Mouse (Mus musculus) heart, adult 2 months (tissue): Measurements from ENCODE around the gene Stat1. TPM values are rescaled to one million over a fixed set of nuclear protein-coding genes. Genes with fewer than 3 reads are reported as not detected.

Experiments
- DNase-seq, 2 experiments: peaks; one replicate each; pipeline ENCODE4 v3.0.0; 2021
- H3K27ac ChIP-seq: fragments of 200-600 bp; 2 replicates; pipeline ENCODE4 v1.8.1; 2022
- H3K27me3 ChIP-seq: fragments of 200-500 bp; 2 replicates; pipeline ENCODE4 v1.6.1; 2012; ENCODE audit warnings: mild to moderate bottlenecking, low read length, inconsistent platforms, mixed read lengths; ENCODE audit not compliant: control insufficient read depth, insufficient read depth
- H3K36me3 ChIP-seq: fragments of 200-500 bp; 2 replicates; pipeline ENCODE4 v1.6.1; 2012; ENCODE audit warnings: low read length, inconsistent platforms; ENCODE audit not compliant: control insufficient read depth, insufficient read depth
- H3K4me1 ChIP-seq: fragments of 200-500 bp; 2 replicates; pipeline ENCODE4 v1.6.1; 2011; ENCODE audit warnings: low read length; ENCODE audit not compliant: control insufficient read depth, insufficient read depth
- H3K4me3 ChIP-seq: fragments of 200-600 bp; 2 replicates; pipeline ENCODE4 v1.8.1; 2022
- H3K79me2 ChIP-seq: fragments of 200-500 bp; replicated peaks from 2 replicates; pipeline ENCODE4 v1.6.1; 2012; ENCODE audit warnings: mild to moderate bottlenecking, inconsistent platforms, low read length, moderate library complexity, mixed read lengths; ENCODE audit not compliant: control insufficient read depth, insufficient read depth
- H3K9ac ChIP-seq: fragments of 200-500 bp; 2 replicates; pipeline ENCODE4 v1.6.1; 2012; ENCODE audit warnings: low read depth, mild to moderate bottlenecking, control low read depth, inconsistent platforms, low read length, mixed read lengths
- CTCF ChIP-seq: fragments of 200-600 bp; IDR thresholded peaks from 2 replicates; pipeline ENCODE4 v1.8.1; 2022; ENCODE audit warnings: antibody characterized with exemption, mild to moderate bottlenecking, moderate library complexity
- EP300 ChIP-seq: fragments of 200-500 bp; IDR thresholded peaks from 2 replicates; pipeline ENCODE4 v1.6.1; 2011; ENCODE audit warnings: low read depth, low read length, control low read depth; ENCODE audit not compliant: insufficient read depth
- POLR2A ChIP-seq: fragments of 200-500 bp; IDR thresholded peaks from 2 replicates; pipeline ENCODE4 v1.6.1; 2011; ENCODE audit warnings: mild to moderate bottlenecking, low read depth, low read length, control low read depth; ENCODE audit not compliant: insufficient read depth
- WGBS: fragments of 180-500 bp; shearing (Covaris S2); methylation state at CpG from one replicate; pipeline ENCODE4 v1.1.7; 2018; 5-methylcytosine and 5-hydroxymethylcytosine counted together
- intact Hi-C: fragments of 180-260 bp; cut with DNase I; formaldehyde crosslinking; loops from one replicate; pipeline ENCODE4 v1.15.1; 2025
- polyA plus RNA-seq: library from polyadenylated mRNA; depleted of rRNA; stranded (reverse); fragments of >200 nt; gene quantifications from 2 replicates; pipeline ENCODE4 v1.2.3, GENCODE M21; 2012
- total RNA-seq, 2 experiments: library from RNA; stranded (reverse); gene quantifications; 2 replicates each; pipeline ENCODE4 v1.2.3; 2021

Gene Stat1
- total and polyA plus RNA-seq, 3 experiments: 24.1 to 30.6 (median 27.7) TPM

DNA sequence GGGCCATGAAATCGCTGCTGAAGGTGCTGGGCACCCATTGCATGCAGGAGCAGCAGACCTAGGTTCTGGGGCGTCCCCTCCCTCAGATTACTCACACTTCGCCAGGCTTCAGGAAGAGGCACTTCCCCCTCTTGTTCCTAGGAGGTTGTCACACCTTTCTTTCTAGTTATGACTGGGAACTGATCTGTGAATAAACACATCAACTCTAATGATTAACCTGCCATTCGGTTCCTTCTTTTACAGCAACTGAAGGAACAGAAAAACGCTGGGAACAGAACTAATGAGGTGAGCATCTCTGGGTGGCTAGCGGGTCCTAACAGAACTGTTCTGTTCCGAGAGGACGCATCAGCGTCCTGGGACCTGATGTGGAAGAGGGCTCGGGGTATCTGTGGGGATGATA is 25.7 kb downstream of the Stat1 start:
- H3K4me1 ChIP-seq: peaks cover 2% of the 10 kb centered on the region
- no peak overlapping the region for H3K9ac ChIP-seq
- no peak for TF ChIP-seq POLR2A
- TF ChIP-seq EP300: no peak
- TF ChIP-seq CTCF: no peak
- intact Hi-C loops: loop anchor here (10.0 kb wide), 1 partner anchor 490 kb away; the partner anchor contains the start of gene Nemp2
- no peak for DNase-seq
- 85% methylated on average over 10 of the region's 10 CpGs for WGBS
- H3K27me3 ChIP-seq: no peaks in the 10 kb centered on the region
- H3K4me3 ChIP-seq: no peak overlapping the region
- H3K27ac ChIP-seq: no peak overlapping the region
- H3K36me3 ChIP-seq: peaks cover 4% of the 10 kb centered on the region
- no peaks in the 10 kb centered on the region for H3K79me2 ChIP-seq

DNA sequence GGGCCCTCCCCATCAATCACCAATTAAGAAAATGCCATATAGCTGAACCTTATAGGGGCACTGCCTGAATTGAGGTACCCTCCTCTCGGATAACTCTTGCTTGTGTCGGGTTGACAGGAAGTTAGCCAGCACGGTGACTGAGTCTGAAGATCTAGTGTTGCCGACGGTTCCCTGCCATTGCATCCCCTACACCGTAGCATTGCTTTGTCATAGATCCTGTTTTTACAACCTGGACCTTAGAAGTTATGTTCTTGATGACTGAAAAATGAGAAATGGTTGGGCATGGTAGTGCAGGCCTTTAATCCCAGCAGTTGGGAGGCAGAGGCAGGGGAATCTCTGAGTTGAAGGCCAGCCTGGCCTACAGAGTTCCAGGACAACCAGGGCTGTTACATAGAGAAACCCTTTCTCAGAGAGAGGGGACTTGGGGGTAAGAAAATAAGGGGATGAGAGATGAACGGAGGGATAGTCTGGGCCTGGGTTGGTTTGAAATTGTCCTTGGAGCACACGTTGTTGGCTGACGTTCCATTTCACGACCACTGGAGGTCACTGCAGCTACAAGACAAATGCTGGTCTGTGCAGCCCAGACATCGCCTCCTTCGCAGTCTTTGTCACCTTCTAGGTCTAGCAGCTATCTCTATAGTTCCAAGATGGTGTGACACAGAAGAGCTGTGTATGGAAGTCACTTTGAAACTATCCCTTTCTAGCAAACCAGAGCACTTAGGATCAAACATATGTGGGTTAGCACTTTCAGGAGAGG is 27.2 kb downstream of the Stat1 start:
- peak; percentile 44 to 47 for DNase-seq
- Histone ChIP-seq H3K79me2 (no peaks in the 10 kb centered on the region), H3K27ac (no peak overlapping the region), H3K9ac (no peak overlapping the region), H3K4me1 (peaks cover 8% of the 10 kb centered on the region), H3K36me3 (peaks cover 8% of the 10 kb centered on the region), H3K27me3 (no peaks in the 10 kb centered on the region), H3K4me3 (no peak overlapping the region)
- TF ChIP-seq CTCF: peak; percentile 91
- peak; percentile 91 for TF ChIP-seq EP300
- TF ChIP-seq POLR2A: no peak
- 48% methylated on average over 12 of the region's 12 CpGs for WGBS
- intact Hi-C loops: loop anchor here (1.0 to 10.0 kb wide), 3 partner anchors 121 to 488 kb away; partner anchors contain the start of gene Nemp2

DNA sequence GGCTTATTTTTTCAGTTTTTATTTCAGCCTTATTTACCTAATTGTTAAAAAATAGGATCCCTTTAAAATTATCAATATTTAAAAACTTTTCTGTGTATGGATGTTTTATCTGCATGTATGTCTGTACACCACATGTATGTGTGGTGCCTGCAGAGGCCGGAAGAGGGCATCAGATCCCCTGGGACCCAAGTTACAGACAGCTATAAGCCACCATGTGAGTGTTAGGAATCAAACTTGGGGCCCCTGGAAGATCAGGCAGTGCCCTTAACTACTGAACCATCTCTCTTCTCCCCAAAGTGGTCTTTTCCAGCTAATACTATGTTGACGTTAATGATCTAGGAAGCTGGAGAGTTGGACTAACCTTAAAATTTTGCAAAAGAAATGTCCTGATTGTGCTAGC is 28.2 kb downstream of the Stat1 start:
- 69% methylated on average over 2 of the region's 2 CpGs for WGBS
- H3K4me1 ChIP-seq: peaks cover 13% of the 10 kb centered on the region
- TF ChIP-seq CTCF (peak; percentile 27), POLR2A (no peak)
- H3K27me3 ChIP-seq: no peaks in the 10 kb centered on the region
- peaks cover 8% of the 10 kb centered on the region for H3K36me3 ChIP-seq
- intact Hi-C loops: loop anchor here (10.0 kb wide), 1 partner anchor 487 kb away; the partner anchor contains the start of gene Nemp2
- no peak overlapping the region for H3K27ac ChIP-seq
- H3K79me2 ChIP-seq: no peaks in the 10 kb centered on the region
- DNase-seq: no peak
- no peak overlapping the region for H3K9ac ChIP-seq
- H3K4me3 ChIP-seq: no peak overlapping the region

DNA sequence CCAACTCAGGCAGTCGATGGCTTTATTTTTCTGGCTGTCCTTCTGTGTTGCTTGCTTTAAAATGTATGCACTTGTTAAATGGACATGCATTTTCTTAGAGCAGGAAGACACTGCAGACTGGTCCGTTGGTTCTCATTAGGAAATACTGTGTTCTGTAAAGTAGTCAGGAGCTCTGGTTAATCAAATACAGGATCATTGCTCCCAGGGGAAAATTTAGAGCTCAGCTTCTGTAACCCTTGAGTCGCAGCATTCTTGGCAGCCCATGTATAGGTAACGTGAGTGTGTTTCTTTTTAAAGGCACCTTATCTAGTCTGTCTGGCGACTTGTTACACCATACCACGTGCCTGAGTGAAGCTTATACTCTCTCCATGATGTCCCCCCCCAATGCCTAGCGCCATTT is 28.9 kb downstream of the Stat1 start:
- intact Hi-C loops: loop anchor here (10.0 kb wide), 1 partner anchor 487 kb away; the partner anchor contains the start of gene Nemp2
- WGBS: 55% methylated on average over 7 of the region's 7 CpGs
- no peak for TF ChIP-seq EP300
- no peak for TF ChIP-seq POLR2A
- peaks cover 15% of the 10 kb centered on the region for H3K4me1 ChIP-seq
- H3K79me2 ChIP-seq: no peaks in the 10 kb centered on the region
- H3K27me3 ChIP-seq: no peaks in the 10 kb centered on the region
- H3K9ac ChIP-seq: no peak overlapping the region; the same call in 1 of the 2 replicates
- H3K36me3 ChIP-seq: peaks cover 8% of the 10 kb centered on the region
- DNase-seq: no peak
- H3K4me3 ChIP-seq: no peak overlapping the region
- no peak overlapping the region for H3K27ac ChIP-seq

DNA sequence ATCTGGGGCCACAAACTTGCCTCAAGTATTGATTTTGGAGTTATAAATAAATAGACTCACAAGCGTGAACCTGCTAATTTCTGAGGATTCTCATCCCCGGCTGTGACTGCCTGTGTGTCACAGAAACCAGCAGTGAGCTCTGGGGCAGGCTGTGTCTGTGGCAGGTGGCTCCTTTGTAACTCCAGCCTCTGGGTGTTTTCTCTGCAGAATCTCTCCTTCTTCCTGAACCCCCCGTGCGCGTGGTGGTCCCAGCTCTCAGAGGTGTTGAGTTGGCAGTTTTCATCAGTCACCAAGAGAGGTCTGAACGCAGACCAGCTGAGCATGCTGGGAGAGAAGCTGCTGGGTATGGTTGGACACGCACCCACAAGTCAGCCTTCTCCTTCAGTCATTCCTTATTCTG is 29.5 kb downstream of the Stat1 start:
- H3K9ac ChIP-seq: no peak overlapping the region
- H3K79me2 ChIP-seq: no peaks in the 10 kb centered on the region
- H3K4me3 ChIP-seq: no peak overlapping the region
- 83% methylated on average over 7 of the region's 7 CpGs for WGBS
- H3K4me1 ChIP-seq: peaks cover 15% of the 10 kb centered on the region
- H3K27me3 ChIP-seq: no peaks in the 10 kb centered on the region
- H3K27ac ChIP-seq: no peak overlapping the region
- peaks cover 8% of the 10 kb centered on the region for H3K36me3 ChIP-seq
- TF ChIP-seq EP300 (no peak), CTCF (no peak), POLR2A (no peak)
- intact Hi-C loops: loop anchor here (10.0 kb wide), 1 partner anchor 486 kb away; the partner anchor contains the start of gene Nemp2
- no peak for DNase-seq

DNA sequence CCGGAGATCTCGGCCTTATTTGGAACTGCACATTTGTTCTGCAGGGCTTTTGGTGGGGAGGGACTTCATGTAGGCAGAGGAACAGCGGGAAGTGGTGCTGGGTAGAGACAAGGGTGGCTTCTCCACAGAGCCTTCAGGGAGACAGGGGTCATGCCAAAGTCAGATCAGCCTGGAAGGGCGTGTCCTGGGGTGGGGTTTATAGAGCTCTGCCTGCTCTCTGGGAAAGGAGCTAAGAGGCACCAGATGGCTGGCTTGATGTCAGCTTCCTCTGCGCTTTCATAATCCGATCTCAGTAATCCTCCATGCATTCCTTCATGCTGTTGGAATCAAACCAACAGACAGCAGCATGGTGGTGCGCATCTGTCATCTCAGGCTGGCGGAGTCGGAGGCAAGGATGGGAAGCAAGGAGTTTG is 30.7 kb downstream of the Stat1 start:
- TF ChIP-seq POLR2A (no peak), CTCF (no peak), EP300 (no peak)
- Histone ChIP-seq H3K27ac (peak overlapping the region; percentile 56), H3K27me3 (no peaks in the 10 kb centered on the region), H3K4me1 (peaks cover 15% of the 10 kb centered on the region), H3K9ac (no peak overlapping the region), H3K79me2 (no peaks in the 10 kb centered on the region), H3K4me3 (no peak overlapping the region), H3K36me3 (peaks cover 8% of the 10 kb centered on the region)
- intact Hi-C loops: loop anchor here (10.0 kb wide), 1 partner anchor 485 kb away; the partner anchor contains the start of gene Nemp2
- whole genome bisulfite sequencing: 38% methylated on average over 9 of the region's 9 CpGs
- peak; percentile 61 to 68 for DNase-seq
